Mouse (Mus musculus): ENCODE measurements around the gene Ptchd1.

GRCm38 (mm10) chrX:155572396-155572795, 51.2 kb downstream of the Ptchd1 start:
- no peak for TF ChIP-seq TAL1 (IDR thresholded peaks at IDR 0.05; ENCODE audit: low read length)
- TF ChIP-seq GATA1 (IDR thresholded peaks at IDR 0.05; ENCODE audit: low read length), result no peak
